ENCODE assay signal across 13 mouse cellular contexts in the genomic region with DNA sequence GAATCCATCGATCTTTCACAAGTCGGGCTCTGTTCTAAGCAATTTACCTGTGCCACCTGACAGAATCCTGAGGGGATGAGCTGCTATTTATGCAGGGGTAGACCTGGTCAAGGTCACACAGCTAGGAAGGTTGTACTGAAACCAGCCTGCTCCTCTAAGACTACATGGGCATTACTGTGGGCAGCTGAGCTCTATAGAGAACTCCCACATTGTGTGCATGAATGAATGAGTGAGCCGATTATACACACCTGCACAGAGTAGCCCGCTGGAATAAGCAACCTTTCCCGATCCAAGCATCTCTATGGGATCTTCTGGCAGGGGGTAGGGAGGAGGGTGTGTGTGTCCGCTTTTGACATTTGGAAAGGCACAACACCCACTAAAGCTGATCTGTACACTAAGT. TPM values are rescaled to one million over a fixed set of nuclear protein-coding genes. Genes with fewer than 3 reads are reported as not detected.
DNase-seq lines count a peak whose midpoint lies in the region; ATAC-seq and TF ChIP-seq lines count a peak whose summit lies in the region.
"Had no signal": no experiment of that assay in that cellular context is flagged by ENCODE, and none has a peak within 500 bp of the region (broad histone marks: within the 10 kb centered on the region; RNA-seq: fewer than 3 reads in every experiment).

No protein-coding gene starts in this region.

- no peak overlapping the region for H3K27ac ChIP-seq in forebrain, embryonic 11.5 days (ENCODE audit: low read depth, low read length)
- H3K27ac ChIP-seq in forebrain, embryonic 12.5 days: no peak overlapping the region
- peak overlapping the region; percentile 66 for H3K27ac ChIP-seq in left cerebral cortex, adult 2 months
- peak overlapping the region; percentile 78 for H3K27ac ChIP-seq in hindbrain, embryonic 13.5 days
- peak overlapping the region; percentile 64; the same call in 1 of the 2 replicates for H3K27ac ChIP-seq in neural tube, embryonic 13.5 days (replicated peaks)

- no peak overlapping the region for H3K4me3 ChIP-seq in forebrain, embryonic 11.5 days (ENCODE audit: low read depth, low read length)
- H3K4me3 ChIP-seq in forebrain, embryonic 12.5 days (replicated peaks): no peak overlapping the region
- H3K4me3 ChIP-seq in left cerebral cortex, adult 2 months: no peak overlapping the region
- no peak overlapping the region for H3K4me3 ChIP-seq in hindbrain, embryonic 13.5 days
- no peak overlapping the region for H3K4me3 ChIP-seq in neural tube, embryonic 13.5 days

- no peak for TF ChIP-seq CTCF in left cerebral cortex, adult 2 months (IDR thresholded peaks at IDR 0.05)

- no peaks in the 10 kb centered on the region for H3K9me3 ChIP-seq in forebrain, embryonic 11.5 days (ENCODE audit: control insufficient read depth, low read length)
- no peaks in the 10 kb centered on the region for H3K9me3 ChIP-seq in forebrain, embryonic 12.5 days
- no peaks in the 10 kb centered on the region for H3K9me3 ChIP-seq in hindbrain, embryonic 13.5 days
- no peaks in the 10 kb centered on the region for H3K9me3 ChIP-seq in neural tube, embryonic 13.5 days

- ATAC-seq in forebrain, embryonic 11.5 days (replicated peaks; ENCODE audit: low FRiP score): peak; percentile 23; the same call in 1 of the 2 replicates
- no peak for ATAC-seq in forebrain, embryonic 12.5 days (ENCODE audit: low FRiP score)
- peak; percentile 33 for ATAC-seq in hindbrain, embryonic 13.5 days (ENCODE audit: low FRiP score)
- ATAC-seq in neural tube, embryonic 13.5 days (ENCODE audit: low read depth): peak; percentile 13; the same call in 1 of the 2 replicates

- no peak for DNase-seq in forebrain, embryonic 11.5 days (ENCODE audit: low spot score)
- no peak for DNase-seq in left cerebral cortex, adult 2 months (ENCODE audit: extremely low spot score in 1 of 2, low spot score in 2 of 2)
- DNase-seq in left cerebral cortex, postnatal 14 days (ENCODE audit: low spot score in 2 of 2): no peak
- no peak for DNase-seq in adrenal gland, adult 18-20 months (ENCODE audit: low spot score in 2 of 2)
- no peak for DNase-seq in left cerebral cortex, adult 18-20 months (ENCODE audit: low spot score in 2 of 2)
- DNase-seq: cerebellum, adult 9-11 months; left cerebral cortex, postnatal 4 days had no signal

- intact Hi-C loops in left cerebral cortex, adult 2 months (cut with DNase I): no loop called here
- intact Hi-C loops in left cerebral cortex, postnatal 14 days (cut with DNase I): no loop called here

- H3K4me2 ChIP-seq in forebrain, embryonic 11.5 days (ENCODE audit: low read depth, low read length, severe bottlenecking): no peak overlapping the region
- H3K4me2 ChIP-seq in forebrain, embryonic 12.5 days: no peak overlapping the region
- no peak overlapping the region for H3K4me2 ChIP-seq in hindbrain, embryonic 13.5 days
- no peak overlapping the region for H3K4me2 ChIP-seq in neural tube, embryonic 13.5 days

- H3K27me3 ChIP-seq in forebrain, embryonic 11.5 days (ENCODE audit: control insufficient read depth, insufficient read depth, low read length): no peaks in the 10 kb centered on the region
- peaks cover 3% of the 10 kb centered on the region; the same call in 1 of the 2 replicates for H3K27me3 ChIP-seq in forebrain, embryonic 12.5 days
- no peaks in the 10 kb centered on the region for H3K27me3 ChIP-seq in hindbrain, embryonic 13.5 days
- no peaks in the 10 kb centered on the region for H3K27me3 ChIP-seq in neural tube, embryonic 13.5 days

- H3K9ac ChIP-seq in forebrain, embryonic 11.5 days (ENCODE audit: low read length): no peak overlapping the region
- no peak overlapping the region for H3K9ac ChIP-seq in forebrain, embryonic 12.5 days
- H3K9ac ChIP-seq in hindbrain, embryonic 13.5 days: no peak overlapping the region
- no peak overlapping the region for H3K9ac ChIP-seq in neural tube, embryonic 13.5 days

- WGBS in forebrain, embryonic 11.5 days: 78% methylated on average over 6 of the region's 6 CpGs
- WGBS in forebrain, embryonic 12.5 days: 81% methylated on average over 6 of the region's 6 CpGs
- 78% methylated on average over 6 of the region's 6 CpGs for WGBS in hindbrain, embryonic 13.5 days
- whole genome bisulfite sequencing in neural tube, embryonic 13.5 days: 82% methylated on average over 6 of the region's 6 CpGs

- H3K4me1 ChIP-seq in forebrain, embryonic 11.5 days (replicated peaks; ENCODE audit: control insufficient read depth, insufficient read depth, low read length): peaks cover 4% of the 10 kb centered on the region
- H3K4me1 ChIP-seq in forebrain, embryonic 12.5 days: peaks cover 9% of the 10 kb centered on the region
- peaks cover 15% of the 10 kb centered on the region for H3K4me1 ChIP-seq in hindbrain, embryonic 13.5 days (replicated peaks)
- H3K4me1 ChIP-seq in neural tube, embryonic 13.5 days (replicated peaks): peaks cover 16% of the 10 kb centered on the region

- H3K36me3 ChIP-seq in forebrain, embryonic 11.5 days (ENCODE audit: control insufficient read depth, insufficient read depth, low read length): no peaks in the 10 kb centered on the region
- no peaks in the 10 kb centered on the region for H3K36me3 ChIP-seq in forebrain, embryonic 12.5 days (replicated peaks)
- H3K36me3 ChIP-seq in hindbrain, embryonic 13.5 days: no peaks in the 10 kb centered on the region
- H3K36me3 ChIP-seq in neural tube, embryonic 13.5 days: no peaks in the 10 kb centered on the region

RNA-seq across cellular contexts. Expression of gene Fabp6, which starts 31.8 kb away (rescaled TPM):
- not detected in 2 replicates for polyA plus RNA-seq in forebrain, embryonic 11.5 days (2014; fragmentation: Nextera tagmentation; extraction: Ambion mirVana)
- not detected in 2 replicates for polyA plus RNA-seq in forebrain, embryonic 12.5 days (2016; fragmentation: Nextera tagmentation; extraction: Ambion mirVana)
- total RNA-seq in left cerebral cortex, adult 2 months (2021): not detected
- not detected for total RNA-seq in left cerebral cortex, postnatal 14 days (2021)
- polyA plus RNA-seq in hindbrain, embryonic 13.5 days (2015; fragmentation: Nextera tagmentation; extraction: Ambion mirVana): not detected in 2 replicates
- not detected in 2 replicates for polyA plus RNA-seq in neural tube, embryonic 13.5 days (2015; fragmentation: Nextera tagmentation; extraction: Ambion mirVana)
- total RNA-seq in adrenal gland, adult 18-20 months (2021): not detected
- not detected for total RNA-seq in left cerebral cortex, adult 18-20 months (2021)
- total RNA-seq: adrenal gland, postnatal 14 days; left cerebral cortex, postnatal 4 days; megakaryocyte-erythroid progenitor cell, adult 5-6 weeks had no signal
- polyA plus RNA-seq: kidney, adult 2 months had no signal

RNA-seq across cellular contexts. Expression of gene 4933415A04Rik, which starts 46.3 kb away (rescaled TPM):
- 7.4 and 8.5 TPM in 2 replicates for polyA plus RNA-seq in forebrain, embryonic 11.5 days (2014; fragmentation: Nextera tagmentation; extraction: Ambion mirVana)
- 5.8 and 6.1 TPM in 2 replicates for polyA plus RNA-seq in forebrain, embryonic 12.5 days (2016; fragmentation: Nextera tagmentation; extraction: Ambion mirVana)
- total RNA-seq in left cerebral cortex, adult 2 months (2021): under 1 TPM; 0.61 to 0.77 TPM
- total RNA-seq in left cerebral cortex, postnatal 14 days (2021): 1 to 10 TPM; 1.1 TPM
- 6.1 and 7.2 TPM in 2 replicates for polyA plus RNA-seq in hindbrain, embryonic 13.5 days (2015; fragmentation: Nextera tagmentation; extraction: Ambion mirVana)
- polyA plus RNA-seq in neural tube, embryonic 13.5 days (2015; fragmentation: Nextera tagmentation; extraction: Ambion mirVana): 7.1 and 7.3 TPM in 2 replicates
- under 1 TPM; 0.43 to 0.48 TPM for total RNA-seq in adrenal gland, adult 18-20 months (2021)
- under 1 TPM; 0.66 to 0.70 TPM for total RNA-seq in left cerebral cortex, adult 18-20 months (2021)
- total RNA-seq: megakaryocyte-erythroid progenitor cell, adult 5-6 weeks had no signal

RNA-seq across cellular contexts. Expression of gene Pwwp2a, which starts 48.6 kb away (rescaled TPM):
- polyA plus RNA-seq in forebrain, embryonic 11.5 days (2014; fragmentation: Nextera tagmentation; extraction: Ambion mirVana): 44.7 and 46.0 TPM in 2 replicates
- 44.9 and 48.4 TPM in 2 replicates for polyA plus RNA-seq in forebrain, embryonic 12.5 days (2016; fragmentation: Nextera tagmentation; extraction: Ambion mirVana)
- total RNA-seq in left cerebral cortex, adult 2 months (2021): 10 to 100 TPM; 65.2 to 65.7 TPM
- total RNA-seq in left cerebral cortex, postnatal 14 days (2021): 10 to 100 TPM; 56.7 to 58.3 TPM
- polyA plus RNA-seq in hindbrain, embryonic 13.5 days (2015; fragmentation: Nextera tagmentation; extraction: Ambion mirVana): 33.4 and 36.3 TPM in 2 replicates
- 35.1 and 38.8 TPM in 2 replicates for polyA plus RNA-seq in neural tube, embryonic 13.5 days (2015; fragmentation: Nextera tagmentation; extraction: Ambion mirVana)
- total RNA-seq in adrenal gland, adult 18-20 months (2021): 10 to 100 TPM; 26.6 to 27.1 TPM
- 10 to 100 TPM; 61.2 to 65.4 TPM for total RNA-seq in left cerebral cortex, adult 18-20 months (2021)

Comparison
In these comparisons a context has a peak if more than half of its experiments do, and no peak if none do; other contexts are left out.
1. H3K27ac ChIP-seq: peak in left cerebral cortex, adult 2 months (single experiment), hindbrain, embryonic 13.5 days (single experiment) and neural tube, embryonic 13.5 days (single experiment); none in forebrain, embryonic 11.5 days (single experiment) and forebrain, embryonic 12.5 days (single experiment).